Mouse (Mus musculus) liver, embryonic 14.5 days (tissue): Measurements from ENCODE around the gene Vps13c. TPM values are rescaled to one million over a fixed set of nuclear protein-coding genes. Genes with fewer than 3 reads are reported as not detected.

Source experiments
- ATAC-seq: fragments of 200-750 bp; cut with Nextera tagmentation; 2 replicates; pipeline ENCODE4 v1.8.0; 2017; ENCODE audit warnings: moderate number of reproducible peaks, mild to moderate bottlenecking, moderate library complexity; ENCODE audit not compliant: insufficient read depth
- DNase-seq, 3 experiments: peaks; one replicate each; pipeline ENCODE4 v3.0.0-alpha.2; 2012 to 2013; ENCODE audit warnings: low read depth in 3 of 3, low spot score in 3 of 3
- H3K27ac ChIP-seq: fragments of 300-500 bp; sonication (generic); 2 replicates; pipeline ENCODE4 v1.5.1; 2014; ENCODE audit warnings: moderate library complexity, mild to moderate bottlenecking, control low read depth, inconsistent platforms
- H3K27me3 ChIP-seq: fragments of 300-500 bp; sonication (generic); 2 replicates; pipeline ENCODE4 v1.6.1; 2014; ENCODE audit warnings: mild to moderate bottlenecking, low read length, moderate library complexity; ENCODE audit not compliant: control insufficient read depth, insufficient read depth
- H3K36me3 ChIP-seq: fragments of 300-500 bp; sonication (generic); replicated peaks from 2 replicates; pipeline ENCODE4 v1.6.1; 2014; ENCODE audit warnings: low read depth; ENCODE audit not compliant: control insufficient read depth, insufficient read depth
- H3K4me1 ChIP-seq, 2 experiments: fragments of 200-500 bp in 1 of 2; fragments of 300-500 bp in 1 of 2; sonication (generic) in 1 of 2; replicated peaks; 2 replicates each; pipeline ENCODE4 v1.6.1; 2012 to 2014; ENCODE audit warnings: antibody characterized with exemption in 1 of 2, inconsistent platforms in 1 of 2, low read length in 1 of 2; ENCODE audit not compliant: control insufficient read depth in 2 of 2, insufficient read depth in 2 of 2
- H3K4me2 ChIP-seq: fragments of 300-500 bp; sonication (generic); 2 replicates; pipeline ENCODE4 v1.6.1; 2014; ENCODE audit warnings: low read depth, mild to moderate bottlenecking, control low read depth, moderate library complexity
- H3K4me3 ChIP-seq, 2 experiments: fragments of 200-500 bp in 1 of 2; fragments of 300-500 bp in 1 of 2; sonication (generic) in 1 of 2; 2 replicates each; pipeline ENCODE4 v1.5.1; 2012 to 2014; ENCODE audit warnings: low read depth in 2 of 2, low read length in 2 of 2, mild to moderate bottlenecking in 2 of 2, control low read depth in 1 of 2, inconsistent platforms in 1 of 2, moderate library complexity in 1 of 2; ENCODE audit not compliant: insufficient read depth in 1 of 2
- H3K9ac ChIP-seq: fragments of 300-500 bp; sonication (generic); replicated peaks from 2 replicates; pipeline ENCODE4 v1.6.1; 2014; ENCODE audit warnings: mild to moderate bottlenecking, control low read depth, moderate library complexity
- H3K9me3 ChIP-seq: fragments of 300-500 bp; sonication (generic); 2 replicates; pipeline ENCODE4 v1.6.1; 2016; ENCODE audit warnings: low read length, mixed read lengths; ENCODE audit not compliant: control insufficient read depth
- CTCF ChIP-seq: IDR thresholded peaks from 2 replicates; pipeline ENCODE4 v1.5.1; 2016; ENCODE audit warnings: antibody characterized with exemption, low read depth, control low read depth
- EP300 ChIP-seq: IDR thresholded peaks from 2 replicates; pipeline ENCODE4 v1.6.1; 2016; ENCODE audit warnings: antibody characterized with exemption, low read depth
- WGBS: fragments of 180-500 bp; shearing (Covaris S2); extraction: QIAGEN DNeasy Blood & Tissue Kit; methylation state at CpG from one replicate; pipeline ENCODE4 v1.1.7; 2014; ENCODE audit not compliant: insufficient replicate concordance; 5-methylcytosine and 5-hydroxymethylcytosine counted together
- polyA plus RNA-seq, 2 experiments: library from polyadenylated mRNA; depleted of rRNA in 1 of 2; stranded (reverse) in 1 of 2; unstranded in 1 of 2; fragments of >200 nt; fragmentation: Nextera tagmentation in 1 of 2; extraction: Ambion mirVana in 1 of 2; gene quantifications; 2 replicates each; pipeline versions ENCODE4 v1.2.1 to v1.2.3; 2012 to 2014

Vps13c gene
- polyA plus RNA-seq, 2 experiments: 6.6 to 7.2 TPM

GRCm38 (mm10) chr9:67818668-67818950 is 21.6 kb upstream of the Vps13c start:
- DNase-seq (no peak), ATAC-seq (no peak)
- H3K27me3 ChIP-seq: no peaks in the 10 kb centered on the region
- H3K9ac ChIP-seq: no peak overlapping the region
- H3K27ac ChIP-seq: no peak overlapping the region
- no peak overlapping the region for H3K4me3 ChIP-seq
- TF ChIP-seq EP300 (no peak), CTCF (no peak)
- 72% methylated on average over 4 of the region's 4 CpGs for WGBS
- H3K9me3 ChIP-seq: no peaks in the 10 kb centered on the region
- H3K4me1 ChIP-seq: peaks cover 0 to 2% of the 10 kb centered on the region in 2 experiments; a peak in 2 of 4 replicates
- no peak overlapping the region for H3K4me2 ChIP-seq
- no peaks in the 10 kb centered on the region for H3K36me3 ChIP-seq

GRCm38 (mm10) chr9:67823131-67823530 is 17.1 kb upstream of the Vps13c start:
- Histone ChIP-seq H3K27me3 (no peaks in the 10 kb centered on the region), H3K9ac (no peak overlapping the region), H3K4me2 (no peak overlapping the region), H3K4me3 (no peak overlapping the region), H3K36me3 (no peaks in the 10 kb centered on the region), H3K4me1 (no peaks in the 10 kb centered on the region), H3K9me3 (no peaks in the 10 kb centered on the region), H3K27ac (no peak overlapping the region)
- ATAC-seq (no peak), DNase-seq (no peak)
- 63% methylated on average over 5 of the region's 5 CpGs for WGBS
- TF ChIP-seq CTCF (no peak), EP300 (no peak)

DNA sequence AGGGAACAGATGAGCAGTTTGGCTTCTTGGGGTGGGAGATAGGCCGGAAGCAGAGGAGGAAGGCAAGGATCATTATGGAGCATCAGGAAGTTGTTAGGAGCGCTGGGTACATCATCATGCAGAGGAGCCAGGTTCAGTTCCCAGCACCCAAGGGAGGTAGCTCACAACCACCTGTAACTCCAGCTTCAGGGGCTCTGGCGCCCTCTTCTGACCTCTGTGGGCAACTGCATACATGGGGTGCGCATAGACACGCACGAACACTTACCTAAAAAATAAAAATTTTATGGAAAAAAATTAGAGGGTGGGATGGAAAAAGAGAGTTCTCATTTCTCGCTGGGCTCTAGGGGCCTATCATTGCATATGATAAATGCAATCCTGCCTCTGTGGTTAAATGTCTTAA is 14.7 kb upstream of the Vps13c start:
- Histone ChIP-seq H3K27me3 (peaks cover 17% of the 10 kb centered on the region), H3K27ac (no peak overlapping the region), H3K36me3 (no peaks in the 10 kb centered on the region), H3K4me2 (no peak overlapping the region), H3K9ac (no peak overlapping the region), H3K4me3 (no peak overlapping the region), H3K9me3 (no peaks in the 10 kb centered on the region), H3K4me1 (no peaks in the 10 kb centered on the region)
- DNase-seq (no peak), ATAC-seq (no peak)
- TF ChIP-seq EP300 (no peak), CTCF (peak; percentile 33; the same call in 1 of the 2 replicates)
- 73% methylated on average over 7 of the region's 7 CpGs for WGBS

GRCm38 (mm10) chr9:67828182-67828581 is 12.0 kb upstream of the Vps13c start:
- H3K4me1 ChIP-seq: peaks cover 6 to 8% of the 10 kb centered on the region in 2 experiments
- H3K27me3 ChIP-seq: peaks cover 36% of the 10 kb centered on the region
- no peak overlapping the region for H3K27ac ChIP-seq
- no peak for ATAC-seq
- H3K9ac ChIP-seq: no peak overlapping the region
- DNase-seq: no peak
- WGBS: 7% methylated on average over 3 of the region's 3 CpGs
- no peak overlapping the region for H3K4me2 ChIP-seq
- H3K4me3 ChIP-seq: no peak overlapping the region
- H3K36me3 ChIP-seq: no peaks in the 10 kb centered on the region
- no peaks in the 10 kb centered on the region for H3K9me3 ChIP-seq
- TF ChIP-seq EP300 (no peak), CTCF (peak; percentile 77)

DNA sequence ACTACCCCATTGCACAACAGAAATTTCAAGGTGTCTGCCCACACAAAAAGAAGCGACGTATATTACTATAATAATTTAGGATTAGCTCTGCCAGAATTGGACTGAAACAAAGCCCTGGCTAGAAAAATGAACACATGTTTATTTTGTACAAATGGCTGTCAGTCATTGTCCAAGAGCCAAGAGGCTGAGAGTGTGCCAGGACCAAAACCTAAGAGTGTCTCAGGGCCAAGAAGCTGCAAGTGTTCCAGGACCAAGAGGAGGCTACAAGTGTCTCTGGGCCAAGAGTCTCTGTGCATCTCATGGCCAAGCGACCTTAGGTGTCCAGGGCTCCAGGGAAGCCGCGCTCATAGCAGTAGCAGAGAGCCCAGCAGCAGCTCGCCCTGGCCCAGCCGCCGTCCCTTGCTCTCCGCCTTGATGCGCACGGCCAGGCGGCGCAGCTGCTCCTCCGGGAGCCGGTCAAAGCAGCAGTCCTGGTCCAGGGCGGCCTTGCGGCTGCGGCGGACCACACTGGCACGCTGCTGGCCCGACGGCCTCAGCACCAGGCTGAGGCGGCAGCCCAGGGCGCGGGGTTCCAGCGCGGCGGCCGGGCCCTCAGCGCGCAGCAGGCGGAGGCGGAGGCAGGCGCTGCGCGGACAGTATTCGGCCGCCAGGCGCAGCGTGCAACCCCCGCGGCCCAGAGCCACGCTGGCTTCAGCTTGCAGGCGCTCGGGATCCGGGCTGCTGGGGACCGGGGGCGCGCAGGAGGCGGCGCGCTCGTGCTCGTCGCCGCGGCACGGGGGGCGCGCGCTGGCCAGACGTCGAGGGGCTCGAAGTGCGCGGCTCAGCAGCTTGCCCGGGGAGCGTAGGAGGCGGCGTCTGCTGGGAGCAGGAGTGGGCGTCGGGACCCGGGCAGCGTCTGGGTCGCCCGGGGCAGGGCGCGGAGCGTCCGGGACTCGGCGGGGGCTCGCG is 9.5 kb upstream of the Vps13c start:
- DNase-seq (no peak), ATAC-seq (peak; percentile 72)
- 3% methylated on average over 73 of the region's 84 CpGs for WGBS
- Histone ChIP-seq H3K4me3 (peak overlapping the region; percentile 50 to 71), H3K9me3 (no peaks in the 10 kb centered on the region), H3K36me3 (no peaks in the 10 kb centered on the region), H3K4me2 (peak overlapping the region; percentile 94), H3K9ac (peak overlapping the region; percentile 38; the same call in 1 of the 2 replicates), H3K27ac (no peak overlapping the region), H3K4me1 (peaks cover 6 to 8% of the 10 kb centered on the region in 2 experiments), H3K27me3 (peaks cover 36% of the 10 kb centered on the region)
- TF ChIP-seq CTCF: no peak
- no peak for TF ChIP-seq EP300
